Mouse (Mus musculus): Measurements from ENCODE around the gene Jazf1. TPM values are rescaled to one million over a fixed set of nuclear protein-coding genes. Genes with fewer than 3 reads are reported as not detected.

Gene Jazf1
- polyA plus RNA-seq, 1 experiment = 8.8 TPM

DNA sequence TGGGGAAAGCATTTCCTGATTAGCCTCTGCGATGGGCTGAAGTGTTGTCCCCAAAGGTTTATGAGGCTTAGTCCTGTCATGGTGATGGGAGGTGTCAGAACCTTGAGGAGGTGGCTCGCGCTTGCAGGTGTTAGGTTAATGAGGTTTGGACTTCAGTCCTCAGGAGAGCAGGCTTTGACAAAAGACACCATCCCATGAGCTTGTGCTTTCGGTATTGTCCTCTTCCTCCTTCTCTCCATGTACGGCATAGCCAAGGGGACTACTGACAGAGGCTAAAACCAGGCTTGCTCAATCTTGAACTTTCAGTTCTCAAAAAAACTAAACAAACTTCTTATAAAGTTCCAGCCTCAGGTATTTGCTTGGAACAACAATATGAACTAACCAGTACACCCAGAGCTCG lies 147.2 kb downstream of the Jazf1 start:
- no peak overlapping the region for H3K27ac ChIP-seq (ENCODE audit: insufficient read depth, low read length)
- TF ChIP-seq POLR2A (IDR thresholded peaks at IDR 0.05; ENCODE audit: low read depth, low read length) = no peak
- no peak for TF ChIP-seq CTCF (IDR thresholded peaks at IDR 0.05; ENCODE audit: borderline replicate concordance, insufficient read depth, low read length)
- H3K4me1 ChIP-seq (ENCODE audit: control insufficient read depth, insufficient read depth, low read length) = no peaks in the 10 kb centered on the region
- H3K4me3 ChIP-seq (ENCODE audit: insufficient read depth, low read length) = no peak overlapping the region

DNA sequence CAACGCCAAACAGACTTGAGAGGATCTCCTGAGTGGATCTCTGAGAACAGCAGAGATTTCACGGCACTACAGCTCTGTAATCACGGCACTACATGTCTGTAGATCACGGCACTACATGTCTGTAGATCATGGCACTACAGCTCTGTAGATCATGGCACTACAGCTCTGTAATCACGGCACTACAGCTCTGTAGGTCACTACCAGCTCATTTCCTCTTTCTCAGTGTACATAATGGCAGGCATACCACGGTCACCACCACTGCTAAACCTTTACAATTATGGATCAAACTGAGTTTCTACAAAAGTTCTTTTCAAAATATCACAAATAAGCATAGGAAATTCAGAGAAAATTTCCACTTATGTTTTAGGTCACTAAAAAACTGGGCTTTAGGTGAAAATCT lies 147.7 kb downstream of the Jazf1 start:
- no peaks in the 10 kb centered on the region for H3K4me1 ChIP-seq (ENCODE audit: control insufficient read depth, insufficient read depth, low read length)
- no peak overlapping the region for H3K4me3 ChIP-seq (ENCODE audit: insufficient read depth, low read length)
- no peak overlapping the region for H3K27ac ChIP-seq (ENCODE audit: insufficient read depth, low read length)
- TF ChIP-seq POLR2A (IDR thresholded peaks at IDR 0.05; ENCODE audit: low read depth, low read length) = no peak
- no peak for TF ChIP-seq CTCF (IDR thresholded peaks at IDR 0.05; ENCODE audit: borderline replicate concordance, insufficient read depth, low read length)

DNA sequence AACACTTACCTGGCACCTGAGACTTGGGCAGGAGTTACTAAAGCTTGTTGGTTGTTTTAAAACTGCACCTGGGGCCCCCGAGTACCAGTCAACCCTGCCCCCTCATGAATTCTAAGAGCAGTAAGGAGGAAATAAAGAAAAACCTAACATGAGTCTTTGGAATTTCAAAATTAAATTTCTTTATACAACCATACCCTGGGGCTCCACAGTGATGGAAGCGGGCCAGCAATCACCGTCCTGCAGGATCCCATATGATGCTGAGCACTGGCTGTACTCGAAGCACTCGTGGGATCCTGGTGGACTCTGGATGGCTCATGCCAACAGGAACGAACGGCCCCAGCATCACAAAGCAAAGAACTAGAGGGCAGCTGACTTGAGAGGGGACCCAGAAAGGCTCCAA lies 149.0 kb downstream of the Jazf1 start:
- TF ChIP-seq POLR2A (IDR thresholded peaks at IDR 0.05; ENCODE audit: low read depth, low read length) = no peak
- no peak for TF ChIP-seq CTCF (IDR thresholded peaks at IDR 0.05; ENCODE audit: borderline replicate concordance, insufficient read depth, low read length)
- H3K4me3 ChIP-seq (ENCODE audit: insufficient read depth, low read length) = no peak overlapping the region
- H3K4me1 ChIP-seq (ENCODE audit: control insufficient read depth, insufficient read depth, low read length) = no peaks in the 10 kb centered on the region
- H3K27ac ChIP-seq (ENCODE audit: insufficient read depth, low read length) = no peak overlapping the region

DNA sequence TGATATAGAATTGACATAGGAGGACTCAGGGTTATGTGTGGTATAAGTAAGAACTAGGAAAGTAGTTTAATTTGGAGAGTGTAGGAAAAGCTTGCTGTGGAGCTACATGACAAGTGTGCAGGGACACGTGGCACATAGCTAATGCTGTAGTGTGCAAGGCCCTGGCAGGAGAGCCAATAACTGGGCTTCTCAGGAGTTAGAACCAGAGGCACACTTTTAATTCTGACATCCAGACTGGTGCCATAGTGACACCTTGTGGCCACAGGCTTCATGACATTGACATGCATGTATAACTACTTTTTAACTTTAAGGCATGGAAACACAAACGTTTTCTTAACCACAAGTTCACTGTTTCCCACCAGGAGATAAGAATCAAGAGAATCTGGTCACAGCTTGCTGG lies 149.5 kb downstream of the Jazf1 start:
- Histone ChIP-seq H3K27ac (ENCODE audit: insufficient read depth, low read length) (no peak overlapping the region), H3K4me3 (ENCODE audit: insufficient read depth, low read length) (no peak overlapping the region), H3K4me1 (ENCODE audit: control insufficient read depth, insufficient read depth, low read length) (no peaks in the 10 kb centered on the region)
- TF ChIP-seq POLR2A (IDR thresholded peaks at IDR 0.05; ENCODE audit: low read depth, low read length) (no peak), CTCF (IDR thresholded peaks at IDR 0.05; ENCODE audit: borderline replicate concordance, insufficient read depth, low read length) (no peak)

DNA sequence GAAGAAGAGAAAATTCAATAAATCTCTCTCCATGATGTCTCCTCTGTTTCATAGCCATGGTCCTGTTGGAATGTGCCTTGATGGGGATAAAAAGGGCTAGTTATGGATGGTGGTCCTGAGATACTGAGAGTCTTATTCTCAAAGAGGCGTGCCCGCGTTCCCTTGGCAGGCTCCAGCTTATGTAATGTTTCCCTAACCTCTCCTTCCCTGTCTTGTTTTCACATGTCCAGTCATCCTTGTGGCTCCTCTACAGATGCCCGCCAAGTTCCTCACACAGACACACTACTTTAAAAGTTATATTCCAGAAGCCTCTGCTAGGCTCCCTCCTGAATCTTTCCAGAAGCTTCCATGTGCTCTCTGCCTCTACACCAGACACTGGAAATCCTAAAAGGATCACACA lies 151.0 kb downstream of the Jazf1 start:
- no peak overlapping the region for H3K27ac ChIP-seq (ENCODE audit: insufficient read depth, low read length)
- no peak overlapping the region for H3K4me3 ChIP-seq (ENCODE audit: insufficient read depth, low read length)
- TF ChIP-seq POLR2A (IDR thresholded peaks at IDR 0.05; ENCODE audit: low read depth, low read length) (no peak), CTCF (IDR thresholded peaks at IDR 0.05; ENCODE audit: borderline replicate concordance, insufficient read depth, low read length) (no peak)
- no peaks in the 10 kb centered on the region for H3K4me1 ChIP-seq (ENCODE audit: control insufficient read depth, insufficient read depth, low read length)

DNA sequence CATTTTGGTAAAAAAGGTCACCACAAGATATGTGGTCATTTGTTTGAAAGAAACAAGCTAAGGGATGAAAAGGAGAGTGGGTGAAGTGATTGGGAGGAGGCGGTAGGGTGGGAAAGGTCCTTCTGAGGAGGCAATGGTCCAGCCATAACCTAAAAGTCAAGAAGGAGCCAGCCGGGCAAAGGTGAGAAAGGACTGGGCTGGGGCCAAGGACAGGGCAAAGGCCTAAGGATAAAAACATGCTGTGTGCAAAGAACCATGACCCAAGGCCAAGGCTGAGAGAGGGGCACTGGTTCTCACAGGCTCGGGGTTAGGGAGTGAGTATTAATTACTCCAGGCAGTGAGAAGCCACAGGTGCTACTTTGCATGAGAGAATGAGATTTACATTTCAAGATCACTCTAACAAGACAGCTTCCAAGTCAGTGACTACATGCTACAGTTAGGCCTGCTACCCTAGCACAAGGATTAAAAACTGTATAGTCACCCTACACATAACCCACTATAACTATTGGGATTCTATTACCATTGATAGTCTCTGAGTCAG lies 151.5 kb downstream of the Jazf1 start:
- TF ChIP-seq POLR2A (IDR thresholded peaks at IDR 0.05; ENCODE audit: low read depth, low read length) (no peak), CTCF (IDR thresholded peaks at IDR 0.05; ENCODE audit: borderline replicate concordance, insufficient read depth, low read length) (no peak)
- Histone ChIP-seq H3K4me3 (ENCODE audit: insufficient read depth, low read length) (no peak overlapping the region), H3K27ac (ENCODE audit: insufficient read depth, low read length) (no peak overlapping the region), H3K4me1 (ENCODE audit: control insufficient read depth, insufficient read depth, low read length) (no peaks in the 10 kb centered on the region)

DNA sequence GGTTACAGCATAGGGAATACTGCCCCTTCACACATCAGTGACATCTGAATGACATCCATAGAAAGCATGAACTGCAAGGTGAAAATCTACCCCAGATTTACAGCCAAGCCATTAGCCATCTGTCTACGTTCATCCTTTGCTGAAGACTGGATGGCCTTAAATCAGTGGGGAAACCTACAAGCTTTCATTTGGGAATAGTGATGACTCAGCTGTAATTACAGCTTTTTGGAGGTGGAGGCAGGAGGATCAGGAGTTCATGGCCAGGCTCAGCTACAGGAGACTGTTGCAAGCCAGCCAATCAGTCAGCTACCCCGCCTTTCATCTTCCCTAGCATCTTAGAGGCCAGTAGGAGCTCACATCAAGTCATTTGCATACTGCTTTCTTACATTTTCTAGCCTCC lies 153.5 kb downstream of the Jazf1 start:
- Histone ChIP-seq H3K27ac (ENCODE audit: insufficient read depth, low read length) (no peak overlapping the region), H3K4me1 (ENCODE audit: control insufficient read depth, insufficient read depth, low read length) (no peaks in the 10 kb centered on the region), H3K4me3 (ENCODE audit: insufficient read depth, low read length) (no peak overlapping the region)
- no peak for TF ChIP-seq CTCF (IDR thresholded peaks at IDR 0.05; ENCODE audit: borderline replicate concordance, insufficient read depth, low read length)
- no peak for TF ChIP-seq POLR2A (IDR thresholded peaks at IDR 0.05; ENCODE audit: low read depth, low read length)

DNA sequence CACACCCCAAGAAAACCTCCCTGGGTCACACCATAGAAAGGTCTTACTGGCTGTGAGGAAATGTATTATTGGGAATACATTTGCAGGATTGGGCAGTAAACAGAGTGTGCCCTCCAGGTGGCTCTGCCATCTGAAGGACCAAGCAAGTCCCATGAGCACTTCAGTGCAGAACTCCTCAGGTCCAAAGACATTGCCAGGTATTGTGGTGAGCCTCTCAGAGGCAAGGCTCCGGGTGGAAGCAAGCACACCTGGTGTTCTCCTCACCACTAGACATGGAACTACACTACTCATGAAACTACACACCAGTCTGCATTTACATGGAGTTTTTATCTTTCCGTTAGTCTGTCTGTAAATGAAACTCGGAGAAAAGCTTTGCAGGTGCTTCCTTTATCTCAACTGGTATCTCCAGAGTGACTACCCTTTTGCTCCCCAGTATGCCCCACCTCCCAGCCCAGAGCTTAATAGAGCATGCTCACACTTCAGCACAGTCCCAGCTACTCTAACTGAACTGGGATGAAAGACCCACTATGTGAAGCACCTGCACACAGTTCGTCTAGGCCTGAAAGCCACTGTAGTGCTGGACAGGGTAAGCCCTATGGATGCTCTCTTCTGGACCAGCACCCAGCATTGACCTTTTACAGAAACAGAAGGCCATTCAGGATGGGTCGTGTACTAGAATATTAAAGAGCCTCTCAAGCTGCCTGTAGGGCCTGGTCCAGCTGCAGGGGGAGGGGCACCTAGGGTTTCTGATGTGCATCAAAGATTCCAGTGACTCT lies 156.1 kb downstream of the Jazf1 start:
- Histone ChIP-seq H3K4me3 (ENCODE audit: insufficient read depth, low read length) (no peak overlapping the region), H3K27ac (ENCODE audit: insufficient read depth, low read length) (no peak overlapping the region), H3K4me1 (ENCODE audit: control insufficient read depth, insufficient read depth, low read length) (peaks cover 3% of the 10 kb centered on the region; the same call in 1 of the 2 replicates)
- TF ChIP-seq POLR2A (IDR thresholded peaks at IDR 0.05; ENCODE audit: low read depth, low read length) = no peak
- TF ChIP-seq CTCF (IDR thresholded peaks at IDR 0.05; ENCODE audit: borderline replicate concordance, insufficient read depth, low read length) = no peak

DNA sequence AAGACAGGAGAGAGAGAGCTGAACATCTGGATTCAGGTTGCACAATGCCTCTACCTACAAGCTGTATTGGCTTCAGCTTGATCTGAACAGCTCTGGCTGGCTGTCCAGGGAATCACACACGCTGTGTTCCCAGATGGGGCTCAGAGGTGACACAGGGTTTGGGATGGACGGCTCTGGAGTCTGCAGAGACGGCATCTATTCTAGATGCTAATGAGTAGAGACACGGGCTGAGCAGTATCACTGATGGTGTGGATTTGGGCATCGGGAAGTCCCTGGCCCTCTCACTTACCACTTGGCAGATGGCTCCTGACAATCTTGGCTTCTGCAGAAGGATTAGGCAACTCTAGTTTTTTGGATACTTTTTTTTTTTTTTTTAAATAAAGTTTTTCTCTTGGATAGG lies 161.6 kb downstream of the Jazf1 start:
- Histone ChIP-seq H3K4me3 (ENCODE audit: insufficient read depth, low read length) (no peak overlapping the region), H3K27ac (ENCODE audit: insufficient read depth, low read length) (no peak overlapping the region), H3K4me1 (ENCODE audit: control insufficient read depth, insufficient read depth, low read length) (peaks cover 7% of the 10 kb centered on the region)
- no peak for TF ChIP-seq CTCF (IDR thresholded peaks at IDR 0.05; ENCODE audit: borderline replicate concordance, insufficient read depth, low read length)
- no peak for TF ChIP-seq POLR2A (IDR thresholded peaks at IDR 0.05; ENCODE audit: low read depth, low read length)

DNA sequence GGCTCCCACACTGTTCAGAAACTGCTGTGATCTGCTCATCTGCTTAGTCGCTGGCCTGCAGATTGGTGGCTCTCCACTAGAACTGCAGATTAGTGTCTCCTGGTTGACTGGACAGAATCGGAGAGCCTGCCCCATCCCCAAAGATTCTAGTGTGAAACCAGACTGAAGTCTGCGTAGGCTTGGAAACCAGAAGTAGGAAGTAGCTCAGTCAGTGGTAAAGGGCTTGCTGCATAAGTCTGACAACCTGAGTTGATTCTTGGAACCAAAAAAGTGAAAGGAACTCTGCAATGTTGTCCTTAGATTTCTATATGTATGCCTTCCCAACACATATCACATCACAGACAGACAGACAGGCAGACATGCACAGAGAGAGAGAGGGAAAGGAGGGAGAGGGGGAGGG lies 163.3 kb downstream of the Jazf1 start:
- H3K4me1 ChIP-seq (ENCODE audit: control insufficient read depth, insufficient read depth, low read length) = peaks cover 7% of the 10 kb centered on the region
- H3K4me3 ChIP-seq (ENCODE audit: insufficient read depth, low read length) = no peak overlapping the region
- no peak overlapping the region for H3K27ac ChIP-seq (ENCODE audit: insufficient read depth, low read length)
- TF ChIP-seq CTCF (IDR thresholded peaks at IDR 0.05; ENCODE audit: borderline replicate concordance, insufficient read depth, low read length) (no peak), POLR2A (IDR thresholded peaks at IDR 0.05; ENCODE audit: low read depth, low read length) (no peak)

All from embryonic fibroblast, embryonic 13.5 days (primary cell).